Mouse (Mus musculus): ENCODE measurements around the gene Hist1h3a.

- TF ChIP-seq CTCF (IDR thresholded peaks at IDR 0.05; ENCODE audit: control insufficient read depth, insufficient read depth, insufficient replicate concordance, low read depth, low read length) (no peak), POLR2A (IDR thresholded peaks at IDR 0.05; ENCODE audit: control insufficient read depth, low read depth, low read length) (no peak)
These were observed 1.8 kb downstream of the Hist1h3a start for GRCm38 (mm10) chr13:23760240-23760971.
